Mouse (Mus musculus): ENCODE measurements around the gene Tnfaip3. TPM values are rescaled to one million over a fixed set of nuclear protein-coding genes. Genes with fewer than 3 reads are reported as not detected.

Gene Tnfaip3
- polyA plus RNA-seq, 1 experiment from 2014 or later = 2.3 TPM

GRCm38 (mm10) chr10:18987046-18987906, 28.2 kb downstream of the Tnfaip3 start:
- Histone ChIP-seq H3K4me3 (no peak overlapping the region), H3K27me3 (no peaks in the 10 kb centered on the region), H3K4me2 (no peak overlapping the region), H3K36me3 (no peaks in the 10 kb centered on the region), H3K9ac (no peak overlapping the region), H3K27ac (no peak overlapping the region), H3K4me1 (no peaks in the 10 kb centered on the region), H3K9me3 (no peaks in the 10 kb centered on the region)
- ATAC-seq (ENCODE audit: borderline replicate concordance, extremely low read depth, low FRiP score, low TSS enrichment) = no peak
- WGBS = 30% methylated on average over 2 of the region's 2 CpGs

- Histone ChIP-seq H3K9me3 (no peaks in the 10 kb centered on the region), H3K4me3 (no peak overlapping the region), H3K4me2 (no peak overlapping the region), H3K36me3 (no peaks in the 10 kb centered on the region), H3K27ac (no peak overlapping the region), H3K9ac (no peak overlapping the region), H3K27me3 (no peaks in the 10 kb centered on the region), H3K4me1 (no peaks in the 10 kb centered on the region)
- 82% methylated on average over 3 of the region's 3 CpGs for WGBS
- ATAC-seq (ENCODE audit: borderline replicate concordance, extremely low read depth, low FRiP score, low TSS enrichment) = no peak
These were observed 29.9 kb downstream of the Tnfaip3 start for GRCm38 (mm10) chr10:18985516-18985915.

DNA sequence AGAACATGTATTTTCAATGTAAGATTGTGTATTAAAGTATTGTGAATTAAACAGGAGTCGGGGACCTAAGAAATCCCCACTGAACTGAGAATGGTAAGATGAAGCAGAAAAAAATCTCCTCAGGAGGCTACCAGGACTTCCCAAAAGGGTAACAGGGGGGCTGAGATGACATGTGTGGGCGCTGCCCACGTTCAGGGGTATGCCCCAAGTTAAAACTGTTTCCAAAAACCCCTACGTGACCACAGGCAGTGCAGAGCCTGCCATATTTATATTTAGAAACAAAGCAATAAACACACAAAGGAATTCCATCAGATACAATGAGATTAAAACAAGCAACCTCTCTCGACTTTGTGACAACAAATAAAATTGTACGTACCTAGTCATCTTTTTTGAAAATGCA, 31.9 kb downstream of the Tnfaip3 start:
- no peaks in the 10 kb centered on the region for H3K9me3 ChIP-seq
- H3K9ac ChIP-seq = no peak overlapping the region
- no peak overlapping the region for H3K4me3 ChIP-seq
- no peaks in the 10 kb centered on the region for H3K36me3 ChIP-seq
- no peaks in the 10 kb centered on the region for H3K4me1 ChIP-seq
- WGBS = 69% methylated on average over 6 of the region's 6 CpGs
- no peaks in the 10 kb centered on the region for H3K27me3 ChIP-seq
- H3K4me2 ChIP-seq = no peak overlapping the region
- no peak for ATAC-seq (ENCODE audit: borderline replicate concordance, extremely low read depth, low FRiP score, low TSS enrichment)
- no peak overlapping the region for H3K27ac ChIP-seq

DNA sequence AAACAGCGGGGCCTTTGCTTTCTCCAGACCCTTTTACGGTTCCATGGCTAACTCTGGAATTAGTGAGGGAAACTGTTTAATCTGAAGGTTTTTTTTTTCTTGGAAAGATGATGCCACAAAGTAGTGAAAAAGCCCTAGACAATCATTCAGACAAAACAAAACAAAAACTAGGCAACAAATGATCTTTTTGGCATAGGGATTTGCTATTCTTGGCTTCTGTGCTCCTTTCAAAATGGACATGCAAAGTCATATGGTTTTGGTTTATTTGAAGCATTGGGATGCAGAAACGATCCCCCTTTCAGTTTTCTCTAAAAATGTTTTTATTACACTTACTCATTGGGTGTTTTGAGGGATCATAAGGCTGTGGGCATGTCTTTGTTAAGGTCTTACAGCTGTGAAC, 41.0 kb downstream of the Tnfaip3 start:
- Histone ChIP-seq H3K4me2 (no peak overlapping the region), H3K9me3 (no peaks in the 10 kb centered on the region), H3K27ac (no peak overlapping the region), H3K36me3 (no peaks in the 10 kb centered on the region), H3K4me1 (no peaks in the 10 kb centered on the region), H3K27me3 (no peaks in the 10 kb centered on the region), H3K9ac (no peak overlapping the region), H3K4me3 (no peak overlapping the region)
- no peak for ATAC-seq (ENCODE audit: borderline replicate concordance, extremely low read depth, low FRiP score, low TSS enrichment)
- WGBS = 69% methylated on average over 3 of the region's 3 CpGs

- no peak for ATAC-seq (ENCODE audit: borderline replicate concordance, extremely low read depth, low FRiP score, low TSS enrichment)
- H3K4me3 ChIP-seq = no peak overlapping the region
- no peaks in the 10 kb centered on the region for H3K27me3 ChIP-seq
- 83% methylated on average over 10 of the region's 10 CpGs for WGBS
- H3K4me1 ChIP-seq = no peaks in the 10 kb centered on the region
- no peaks in the 10 kb centered on the region for H3K36me3 ChIP-seq
- H3K9me3 ChIP-seq = no peaks in the 10 kb centered on the region
- no peak overlapping the region for H3K27ac ChIP-seq
- no peak overlapping the region for H3K9ac ChIP-seq
- no peak overlapping the region for H3K4me2 ChIP-seq
These were observed 48.6 kb downstream of the Tnfaip3 start for GRCm38 (mm10) chr10:18966893-18967292.

- no peak overlapping the region for H3K27ac ChIP-seq
- no peak for ATAC-seq (ENCODE audit: borderline replicate concordance, extremely low read depth, low FRiP score, low TSS enrichment)
- WGBS = 86% methylated on average over 4 of the region's 4 CpGs
- H3K4me1 ChIP-seq = no peaks in the 10 kb centered on the region
- no peaks in the 10 kb centered on the region for H3K27me3 ChIP-seq
- H3K9me3 ChIP-seq = no peaks in the 10 kb centered on the region
- H3K36me3 ChIP-seq = no peaks in the 10 kb centered on the region
- H3K9ac ChIP-seq = no peak overlapping the region
- no peak overlapping the region for H3K4me2 ChIP-seq
- H3K4me3 ChIP-seq = no peak overlapping the region
These were observed 49.9 kb downstream of the Tnfaip3 start for GRCm38 (mm10) chr10:18965601-18966000.

DNA sequence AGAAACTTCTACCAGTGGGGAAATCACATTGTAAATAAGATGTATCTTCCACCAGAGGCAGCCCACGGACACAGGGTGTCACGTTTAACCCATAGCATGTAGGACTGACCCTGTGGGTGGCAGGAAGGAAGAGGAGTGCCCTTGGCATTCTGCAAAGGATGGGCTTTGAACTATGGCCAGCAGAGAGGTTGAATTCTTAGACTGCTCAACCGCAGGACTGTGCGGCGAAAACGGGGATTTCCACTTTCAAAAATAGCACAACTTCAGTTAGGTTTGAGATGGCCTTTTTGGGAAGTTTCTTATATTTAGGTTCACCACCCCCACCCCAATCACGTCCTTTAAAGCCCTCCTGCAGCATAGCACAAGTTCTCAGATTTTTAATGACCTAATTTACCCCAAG, 50.6 kb downstream of the Tnfaip3 start:
- WGBS = 60% methylated on average over 7 of the region's 7 CpGs
- H3K9ac ChIP-seq = no peak overlapping the region
- no peak overlapping the region for H3K4me2 ChIP-seq
- H3K36me3 ChIP-seq = no peaks in the 10 kb centered on the region
- H3K4me1 ChIP-seq = no peaks in the 10 kb centered on the region
- ATAC-seq (ENCODE audit: borderline replicate concordance, extremely low read depth, low FRiP score, low TSS enrichment) = no peak
- H3K27me3 ChIP-seq = no peaks in the 10 kb centered on the region
- no peak overlapping the region for H3K27ac ChIP-seq
- H3K4me3 ChIP-seq = no peak overlapping the region
- H3K9me3 ChIP-seq = no peaks in the 10 kb centered on the region

- Histone ChIP-seq H3K36me3 (no peaks in the 10 kb centered on the region), H3K4me3 (no peak overlapping the region), H3K9ac (no peak overlapping the region), H3K27ac (no peak overlapping the region), H3K4me2 (no peak overlapping the region), H3K9me3 (no peaks in the 10 kb centered on the region), H3K4me1 (no peaks in the 10 kb centered on the region), H3K27me3 (no peaks in the 10 kb centered on the region)
- 45% methylated on average over 14 of the region's 14 CpGs for WGBS
- ATAC-seq (ENCODE audit: borderline replicate concordance, extremely low read depth, low FRiP score, low TSS enrichment) = no peak
These were observed 55.5 kb downstream of the Tnfaip3 start for GRCm38 (mm10) chr10:18959777-18960492.

- WGBS = 14% methylated on average over 1 of the region's 1 CpGs
- ATAC-seq (ENCODE audit: borderline replicate concordance, extremely low read depth, low FRiP score, low TSS enrichment) = no peak
- no peak overlapping the region for H3K4me2 ChIP-seq
These were observed 61.8 kb downstream of the Tnfaip3 start for GRCm38 (mm10) chr10:18953706-18954071.

DNA sequence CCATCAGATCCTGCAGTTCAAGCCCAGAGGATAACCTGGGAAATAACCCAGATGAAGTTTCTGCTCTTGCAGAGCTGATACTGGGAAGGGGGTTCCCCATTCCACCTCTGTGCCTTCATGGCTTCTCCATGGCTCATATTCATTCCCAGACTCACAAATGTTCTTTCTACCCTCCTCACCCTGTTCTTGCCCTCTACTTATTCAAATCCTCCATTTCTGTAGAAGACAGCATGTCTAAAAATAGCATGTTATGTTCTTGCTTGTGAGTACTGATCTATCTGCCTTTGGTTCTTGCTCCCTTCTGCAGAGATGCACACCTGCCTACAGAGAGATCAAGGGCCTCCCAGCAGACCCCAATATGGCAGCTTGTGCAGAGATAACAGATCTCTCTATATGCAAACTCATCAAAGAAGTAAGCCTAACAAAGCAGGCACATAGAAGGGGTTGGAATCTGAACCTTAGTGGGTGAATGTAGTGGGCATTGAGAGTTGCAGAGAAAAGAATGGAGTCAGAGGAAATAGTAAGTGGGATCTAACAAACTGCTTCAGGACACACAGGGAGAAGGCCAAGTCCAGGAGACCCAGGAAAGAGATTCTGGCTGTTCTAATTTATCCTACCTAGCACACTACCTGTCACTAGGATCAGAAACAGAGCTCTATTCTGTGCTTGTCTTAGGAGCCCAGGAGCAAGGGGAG, 62.3 kb downstream of the Tnfaip3 start:
- Histone ChIP-seq H3K9ac (no peak overlapping the region), H3K27ac (no peak overlapping the region), H3K4me3 (no peak overlapping the region), H3K9me3 (no peaks in the 10 kb centered on the region), H3K36me3 (no peaks in the 10 kb centered on the region), H3K27me3 (no peaks in the 10 kb centered on the region), H3K4me1 (no peaks in the 10 kb centered on the region), H3K4me2 (no peak overlapping the region)
- ATAC-seq (ENCODE audit: borderline replicate concordance, extremely low read depth, low FRiP score, low TSS enrichment) = no peak

More at GRCm38 (mm10) chr10:18953706-18954071, 61.8 kb downstream of the Tnfaip3 start:
- Histone ChIP-seq H3K27me3 (no peaks in the 10 kb centered on the region), H3K4me3 (no peak overlapping the region), H3K9ac (no peak overlapping the region), H3K27ac (no peak overlapping the region), H3K4me1 (no peaks in the 10 kb centered on the region), H3K36me3 (no peaks in the 10 kb centered on the region), H3K9me3 (no peaks in the 10 kb centered on the region)
